Mouse (Mus musculus): Measurements from ENCODE around the gene Dalrd3. TPM values are rescaled to one million over a fixed set of nuclear protein-coding genes. Genes with fewer than 3 reads are reported as not detected.

The Dalrd3 gene
- polyA plus RNA-seq (2017; shearing (Covaris generic)) = 10 to 100 TPM; 65.5 to 75.7 TPM

DNA sequence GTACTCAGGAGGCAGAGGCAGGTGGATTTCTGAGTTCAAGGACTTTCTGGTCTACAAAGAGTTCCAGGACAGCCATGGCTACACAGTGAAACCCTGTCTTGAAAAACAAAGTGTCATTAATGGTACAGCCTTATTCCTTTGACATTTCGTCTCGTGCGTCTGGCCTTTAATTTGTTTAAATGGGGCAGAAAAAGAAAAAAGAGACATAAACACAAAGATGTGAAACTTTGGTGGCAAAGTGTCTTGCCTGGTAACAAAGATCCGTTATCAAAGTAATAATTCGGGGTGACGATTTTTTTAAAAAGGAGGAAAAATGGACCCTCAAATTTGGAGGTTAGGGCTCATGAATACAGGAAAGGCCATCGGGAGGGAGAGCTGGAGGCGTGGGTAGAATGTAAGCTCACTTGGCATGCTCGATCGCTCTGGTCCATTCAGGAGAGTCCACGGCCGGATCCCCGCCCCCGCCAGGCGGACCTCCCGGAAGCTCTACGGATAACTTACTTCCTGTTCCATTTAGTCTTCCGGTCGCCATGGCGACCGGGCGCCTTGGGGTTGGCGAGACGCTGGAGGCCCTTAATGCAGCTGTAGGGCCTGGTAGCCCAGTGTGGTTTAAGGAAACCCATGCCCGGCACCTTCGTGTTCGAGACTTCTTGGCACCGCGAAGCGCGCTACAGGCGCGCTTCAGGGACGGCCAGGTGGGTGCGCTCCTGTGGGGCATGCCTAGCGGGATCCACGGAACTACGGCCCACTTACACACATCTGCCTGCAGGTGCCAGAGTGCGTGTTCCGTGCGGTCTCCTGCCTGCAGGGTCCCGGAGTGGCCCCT lies at the start of gene Dalrd3:
Dalrd3 (plus strand) TSS at position 506 of the 826 bp plus-strand sequence.
- ATAC-seq = peak; percentile 63

- no peak for ATAC-seq
Observed at GRCm38 (mm10) chr9:108521604-108522003, 48.1 kb upstream of the Dalrd3 start.

DNA sequence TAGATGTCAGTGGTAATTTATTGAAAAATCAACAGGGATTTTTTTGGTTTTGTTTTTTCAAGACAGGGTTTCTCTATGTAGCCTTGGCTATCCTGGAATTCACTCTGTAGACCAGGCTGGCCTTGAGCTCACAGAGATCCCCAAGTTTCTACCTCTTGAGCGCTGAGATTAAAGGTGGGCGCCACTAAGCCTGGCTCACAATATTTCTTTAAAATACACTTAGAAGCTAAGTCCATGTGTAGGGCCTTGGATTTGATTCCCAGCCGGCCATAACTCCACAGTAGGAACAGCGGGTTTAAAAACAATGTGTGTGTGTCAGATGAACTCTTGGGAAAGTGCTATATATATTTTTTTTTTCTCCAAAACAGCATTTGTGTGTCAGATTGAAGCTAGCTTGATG lies 46.3 kb upstream of the Dalrd3 start:
- ATAC-seq = no peak

DNA sequence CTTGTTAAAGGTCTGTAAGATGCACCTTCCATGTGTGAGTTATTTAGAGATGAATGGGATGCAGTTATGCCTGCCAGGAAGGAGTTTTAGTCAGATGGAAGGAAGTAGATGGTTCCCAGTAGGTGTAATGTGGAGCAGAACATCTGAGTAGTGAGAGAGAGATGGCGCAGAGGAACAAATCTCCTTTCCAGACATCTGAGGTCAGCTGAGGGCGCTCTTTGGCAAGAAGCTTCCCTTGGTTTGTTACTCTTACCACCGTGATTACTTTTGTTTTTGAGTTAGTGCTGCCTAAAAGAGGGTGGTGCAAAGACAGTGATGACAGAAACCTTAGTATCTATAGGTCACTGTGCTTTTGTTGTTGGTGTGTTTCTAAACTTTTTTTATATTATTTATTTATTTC lies 44.3 kb upstream of the Dalrd3 start:
- no peak for ATAC-seq

DNA sequence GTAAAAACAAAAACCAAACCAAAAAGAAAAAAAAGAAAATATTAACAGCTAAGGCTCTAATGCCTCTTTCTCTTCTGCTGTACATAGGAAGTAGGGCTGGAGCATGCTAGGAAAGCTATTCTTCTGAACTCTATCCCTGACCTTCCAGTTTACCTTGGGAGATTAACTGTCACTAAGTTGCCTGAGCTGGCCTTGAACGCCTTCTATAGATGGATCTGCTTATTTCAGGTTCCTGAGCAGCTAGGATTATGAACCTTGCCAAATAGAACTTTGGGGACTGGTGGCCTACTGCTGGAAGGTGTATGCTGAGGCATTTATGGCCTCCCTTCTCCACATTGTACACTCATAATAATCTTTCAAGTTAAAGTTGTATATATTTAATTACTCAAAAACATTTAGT lies 38.7 kb upstream of the Dalrd3 start:
- no peak for ATAC-seq

DNA sequence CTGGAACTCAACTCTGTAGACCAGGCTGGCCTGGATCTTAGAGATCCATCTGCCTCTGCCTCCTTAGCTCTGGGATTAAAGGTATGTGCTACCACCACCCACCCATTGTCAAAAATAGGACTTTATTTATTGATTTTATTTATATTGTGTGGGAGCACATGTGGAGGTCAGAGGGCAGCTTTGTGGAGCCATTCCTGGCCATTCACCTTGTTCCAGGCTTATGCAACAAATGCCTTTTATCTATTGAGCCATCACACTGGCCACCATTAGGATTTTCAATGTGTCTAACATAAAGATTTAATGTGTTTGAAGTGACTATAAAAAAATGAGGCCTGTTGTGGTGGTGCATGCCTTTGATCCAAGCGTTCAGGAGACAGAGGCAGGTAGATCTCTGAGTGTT lies 38.2 kb upstream of the Dalrd3 start:
- no peak for ATAC-seq

DNA sequence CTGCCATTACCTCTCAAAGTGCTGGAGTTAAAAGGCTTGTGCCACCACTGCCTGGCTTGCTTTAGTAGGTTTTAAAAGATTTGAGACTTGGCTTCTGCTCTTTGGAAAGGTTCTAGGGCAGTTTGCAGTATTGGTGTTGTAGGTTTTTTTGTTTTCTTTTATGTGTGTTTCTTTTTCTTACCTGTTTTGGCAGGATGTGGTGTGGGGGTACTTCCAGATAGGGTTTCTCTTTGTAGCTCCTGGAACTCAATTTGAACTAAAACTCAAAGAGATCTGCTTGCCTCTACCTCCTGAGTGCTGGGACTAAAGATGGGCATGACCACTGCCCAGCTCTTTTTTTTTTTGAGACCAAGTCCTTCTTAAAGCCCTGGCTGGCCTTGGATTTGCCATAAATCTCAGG lies 28.8 kb upstream of the Dalrd3 start:
- ATAC-seq = peak; percentile 78

DNA sequence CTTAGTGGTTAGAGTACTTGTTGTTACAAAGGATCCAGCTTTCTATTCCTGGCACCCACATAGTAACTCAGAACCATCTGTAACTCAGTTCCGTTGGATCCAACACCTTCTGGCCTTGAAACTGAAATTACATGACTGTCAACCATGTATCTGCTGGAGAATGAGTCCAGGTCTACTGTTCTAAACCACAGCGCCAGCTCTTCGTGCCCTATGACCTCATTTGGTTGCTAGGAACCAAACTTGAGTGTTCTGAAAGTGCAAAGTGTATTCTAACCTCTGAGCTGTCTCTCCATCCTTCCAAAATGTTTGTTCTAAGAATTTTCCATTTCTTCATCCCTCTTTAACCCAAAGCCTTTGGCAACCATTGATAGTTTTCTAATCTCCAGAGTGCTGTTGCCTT lies 23.7 kb upstream of the Dalrd3 start:
- ATAC-seq = no peak

- no peak for ATAC-seq
Observed at GRCm38 (mm10) chr9:108546875-108547274, 22.8 kb upstream of the Dalrd3 start.

DNA sequence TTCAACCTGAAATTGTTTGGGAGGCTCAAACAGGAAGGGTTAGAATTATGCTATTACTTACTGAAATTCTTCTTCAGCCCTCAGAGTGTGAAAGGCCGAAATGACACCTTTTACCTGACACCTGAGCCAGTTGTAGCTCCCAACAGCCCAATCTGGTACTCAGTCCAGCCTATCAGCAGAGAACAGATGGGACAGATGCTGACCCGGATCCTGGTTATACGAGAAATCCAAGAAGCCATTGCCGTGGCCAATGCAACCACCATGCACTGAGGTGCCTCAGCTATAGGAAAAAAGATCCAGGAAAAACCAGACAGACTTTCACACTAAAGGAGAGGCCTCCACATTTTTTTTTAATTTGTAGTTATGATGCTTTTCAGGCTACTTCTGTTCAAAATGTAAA lies 10.5 kb upstream of the Dalrd3 start:
- ATAC-seq = no peak

DNA sequence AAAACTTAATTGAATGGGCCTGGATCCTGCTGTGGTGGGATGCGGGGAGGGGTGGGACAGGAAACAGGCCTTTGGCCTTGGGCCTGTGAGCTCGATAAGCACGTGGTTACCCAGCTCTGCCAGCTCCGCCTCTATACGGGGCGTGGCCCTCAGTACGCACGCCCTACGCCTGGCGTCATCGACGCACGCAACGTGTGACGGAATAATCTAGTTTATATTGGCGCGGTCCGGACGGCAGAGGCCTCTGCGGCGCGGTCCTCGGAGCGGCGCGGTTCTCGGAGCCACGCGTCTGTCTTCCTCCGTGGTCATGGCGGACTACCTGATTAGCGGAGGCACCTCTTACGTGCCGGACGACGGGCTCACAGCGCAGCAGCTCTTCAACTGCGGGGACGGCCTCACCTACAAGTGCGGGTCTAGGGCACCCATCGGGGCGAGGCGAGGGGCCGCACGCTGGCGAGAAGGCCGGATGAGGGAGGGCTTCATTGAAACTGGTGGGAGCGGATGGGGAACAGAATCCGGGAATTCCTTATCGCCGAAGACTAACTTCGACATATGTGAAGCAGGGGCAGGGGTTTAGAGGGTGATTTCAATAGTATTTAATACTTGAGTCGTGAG lies 9.4 kb upstream of the Dalrd3 start, which contains the start of gene Impdh2:
Impdh2 (plus strand) TSS at position 60 of the 615 bp plus-strand sequence.
- ATAC-seq = peak; percentile 99

DNA sequence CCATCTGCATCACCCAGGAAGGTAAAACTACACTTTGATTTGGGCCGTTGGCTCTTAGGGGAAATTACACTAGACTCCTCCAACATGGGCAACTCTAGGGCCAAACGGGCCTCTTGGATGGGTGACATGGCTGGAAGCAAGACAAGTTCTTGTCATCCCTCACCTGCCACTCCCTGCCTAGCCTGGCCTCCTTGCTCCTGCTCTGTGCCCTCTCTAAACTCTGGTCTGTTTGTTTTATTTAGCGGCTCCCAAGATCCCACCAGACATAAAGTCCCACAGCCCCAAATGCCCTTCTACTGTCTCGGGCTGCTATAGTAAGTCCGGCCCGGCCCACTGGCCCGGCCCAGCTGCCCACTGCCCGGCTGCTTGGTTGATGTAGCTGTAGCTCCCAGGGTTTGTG lies 6.0 kb upstream of the Dalrd3 start:
- ATAC-seq = no peak

GRCm38 (mm10) chr9:108564131-108564530 lies 5.6 kb upstream of the Dalrd3 start:
- no peak for ATAC-seq

GRCm38 (mm10) chr9:108565881-108566814 lies 3.5 kb upstream of the Dalrd3 start:
- ATAC-seq = no peak

DNA sequence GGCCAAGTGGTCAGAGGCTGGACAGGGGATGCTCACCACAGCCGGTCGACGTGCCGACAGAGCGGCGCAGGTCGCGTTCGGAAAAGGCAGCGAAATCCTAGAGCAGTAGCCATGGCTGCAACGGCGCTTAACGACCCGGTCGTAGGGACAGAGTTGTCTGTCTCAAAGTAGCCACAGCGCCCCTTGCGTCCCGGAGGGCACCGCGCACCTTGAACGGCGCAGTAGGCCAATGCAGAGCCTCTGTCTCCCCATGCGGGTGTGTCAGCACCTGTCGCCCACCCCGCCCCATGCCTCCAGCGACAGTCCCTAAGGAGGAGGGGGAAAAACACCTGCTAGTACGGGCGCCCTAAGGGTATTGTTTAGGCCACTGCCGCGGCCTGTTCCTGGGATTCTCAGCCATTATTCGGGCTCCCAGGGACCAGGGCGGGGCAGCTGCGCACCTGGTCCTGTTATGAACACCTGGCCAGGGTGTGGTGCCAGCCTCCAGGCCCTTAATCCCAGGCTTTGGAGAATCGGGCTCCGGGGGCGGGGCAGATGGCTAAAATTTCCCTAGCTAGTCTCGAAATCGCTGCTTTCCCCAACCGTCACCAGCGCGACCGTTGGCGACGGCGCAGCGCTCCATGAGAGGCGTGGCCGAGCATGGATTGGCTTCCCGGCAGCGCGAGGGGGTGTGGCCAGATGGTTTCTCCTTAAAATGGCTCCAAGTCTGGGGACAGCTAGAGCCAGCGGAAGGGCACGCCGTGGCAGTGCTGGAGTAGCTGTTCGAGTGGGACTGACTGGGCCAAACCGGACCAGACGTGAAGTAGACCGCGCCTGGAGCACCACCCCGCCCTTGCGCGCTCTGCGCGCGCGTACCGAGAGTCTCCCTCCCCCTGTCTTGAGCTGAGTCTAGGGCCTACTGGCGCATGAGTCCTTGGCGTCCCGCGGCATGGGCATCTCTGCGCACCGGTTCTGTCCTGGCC lies 2.6 kb upstream of the Dalrd3 start, which contains the start of gene Ndufaf3:
Ndufaf3 (minus strand) TSS at position 620 of the 962 bp plus-strand sequence.
- peak; percentile 81 for ATAC-seq

DNA sequence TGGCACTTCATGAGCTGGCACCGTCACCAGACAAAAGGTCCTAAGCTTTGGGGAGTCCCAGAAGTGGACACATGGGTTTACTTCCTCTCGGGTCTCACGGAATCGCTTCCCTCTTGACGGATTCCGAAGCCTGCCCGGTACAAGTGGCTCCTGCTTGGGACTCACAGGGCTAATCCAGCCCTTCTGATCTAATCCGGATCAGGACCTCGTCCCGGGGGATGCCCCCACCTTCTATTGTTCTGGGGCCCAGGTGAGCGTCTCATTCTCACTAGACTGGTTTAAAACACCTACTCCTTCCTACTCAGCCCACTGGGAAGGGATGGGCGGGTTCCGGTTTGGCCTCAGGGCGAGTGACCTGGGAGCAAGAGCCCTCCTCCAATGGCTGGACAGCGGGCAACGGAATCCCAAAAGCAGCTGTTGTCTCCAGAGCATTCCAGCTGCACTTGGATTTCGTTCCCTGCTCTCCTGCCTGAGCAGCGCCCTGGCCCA lies 1.7 kb upstream of the Dalrd3 start:
- no peak for ATAC-seq

- no peak for ATAC-seq
Observed at GRCm38 (mm10) chr9:108568511-108568921, 1.2 kb upstream of the Dalrd3 start.

DNA sequence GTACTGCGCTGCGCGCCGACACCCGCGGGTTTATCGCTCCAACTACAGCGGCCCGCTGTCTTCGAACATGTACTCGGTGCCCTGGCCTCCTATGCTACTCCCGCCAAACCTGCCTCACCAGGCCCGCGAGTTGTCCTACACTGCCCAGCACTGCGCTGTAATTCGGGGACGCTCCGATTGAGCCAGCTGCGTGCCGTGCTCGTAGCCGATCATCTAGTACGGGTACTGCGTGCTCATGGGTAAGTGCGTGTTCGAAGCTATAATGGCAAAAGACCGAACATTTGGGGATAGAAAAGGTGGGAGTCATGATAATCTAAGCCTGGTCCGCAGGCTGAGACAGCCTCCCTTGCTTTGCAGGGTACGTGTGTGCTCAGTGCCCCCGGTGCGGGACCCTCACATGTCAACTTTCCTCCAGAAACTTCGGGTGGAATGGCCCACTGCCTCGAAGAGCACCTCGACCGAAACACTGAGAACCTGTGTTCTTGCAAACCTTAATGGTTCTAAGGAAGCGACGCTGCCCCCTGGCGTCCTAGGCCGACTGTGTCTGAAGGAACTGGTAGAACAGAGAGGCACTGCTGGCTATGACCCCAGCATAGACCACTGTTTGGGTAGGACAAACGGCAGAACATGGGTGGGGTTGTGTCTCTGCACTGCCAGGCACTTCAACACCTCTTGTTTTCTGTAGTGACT lies 666 bp downstream of the Dalrd3 start:
- ATAC-seq = no peak

DNA sequence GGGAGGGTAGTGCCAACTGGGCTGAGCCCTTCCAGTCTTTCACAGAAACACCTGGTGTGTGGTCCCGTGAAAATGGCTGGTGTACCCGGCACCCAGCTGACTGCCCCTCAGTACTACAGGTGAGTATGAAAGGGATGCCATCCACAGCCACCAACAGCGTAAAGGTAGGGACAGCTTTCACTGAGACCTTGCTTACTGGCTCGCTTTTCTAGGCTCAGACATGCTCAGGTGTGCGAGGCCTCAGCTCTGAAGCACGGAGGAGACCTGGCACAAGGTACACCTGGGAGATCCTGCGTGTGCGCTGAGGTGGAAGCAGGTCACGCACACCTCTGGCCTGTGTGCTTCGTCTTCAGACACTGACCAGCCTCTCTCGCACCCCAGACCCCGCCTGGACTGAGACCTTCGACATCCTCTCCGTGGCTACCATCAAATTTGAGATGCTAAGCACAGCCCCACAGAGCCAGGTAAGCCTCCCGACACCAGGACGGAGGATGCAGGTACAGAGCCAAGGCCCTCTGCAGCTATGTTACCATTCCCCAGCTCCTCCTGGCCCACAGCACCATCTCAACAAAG lies 1.8 kb downstream of the Dalrd3 start:
- no peak for ATAC-seq

- no peak for ATAC-seq
Observed at GRCm38 (mm10) chr9:108572321-108572720, 2.6 kb downstream of the Dalrd3 start.
